Mouse (Mus musculus): ENCODE results near the gene Tmem41a.

GRCm38 (mm10) chr16:21904636-21905035 lies 42.7 kb downstream of the Tmem41a start:
- TF ChIP-seq CTCF (IDR thresholded peaks at IDR 0.05; ENCODE audit: low read depth) (no peak), EP300 (IDR thresholded peaks at IDR 0.05; ENCODE audit: low read depth) (no peak)
